Mouse (Mus musculus): Measurements from ENCODE around the gene Rpl7a.

Gene Rpl7a

DNA sequence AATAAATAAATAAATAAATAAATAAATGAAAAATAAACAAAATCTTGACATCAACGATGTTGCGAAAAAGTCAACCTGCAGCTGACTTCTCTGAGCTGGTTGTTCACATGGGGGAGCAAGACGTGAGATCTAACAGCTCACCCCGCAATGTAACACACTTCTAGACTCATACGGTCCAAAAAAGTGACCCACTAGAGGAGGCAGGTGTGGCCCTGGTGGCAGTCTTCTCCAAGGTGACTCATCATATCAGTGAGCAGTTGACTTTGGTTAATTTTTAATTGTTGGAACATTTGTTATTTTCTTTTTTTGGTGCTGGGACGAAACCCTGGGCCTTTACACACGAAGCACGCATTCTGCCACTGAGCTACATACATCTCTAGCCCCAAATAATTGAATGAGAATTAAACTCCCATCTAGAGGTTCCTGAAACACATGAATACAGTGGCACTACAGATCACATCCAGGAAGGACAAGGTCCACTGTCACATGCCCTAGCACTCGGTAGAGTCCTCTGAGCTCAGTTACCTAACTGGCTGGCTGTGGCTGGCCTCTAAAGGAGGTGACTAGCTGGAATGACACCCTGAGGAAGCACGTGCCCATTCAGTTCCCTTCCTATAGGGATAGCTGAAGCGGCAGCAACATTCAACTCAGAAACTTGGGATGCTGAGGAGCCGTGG is 46.4 kb downstream of the Rpl7a start:
- no peak for DNase-seq (ENCODE audit: low read depth, low spot score)

DNA sequence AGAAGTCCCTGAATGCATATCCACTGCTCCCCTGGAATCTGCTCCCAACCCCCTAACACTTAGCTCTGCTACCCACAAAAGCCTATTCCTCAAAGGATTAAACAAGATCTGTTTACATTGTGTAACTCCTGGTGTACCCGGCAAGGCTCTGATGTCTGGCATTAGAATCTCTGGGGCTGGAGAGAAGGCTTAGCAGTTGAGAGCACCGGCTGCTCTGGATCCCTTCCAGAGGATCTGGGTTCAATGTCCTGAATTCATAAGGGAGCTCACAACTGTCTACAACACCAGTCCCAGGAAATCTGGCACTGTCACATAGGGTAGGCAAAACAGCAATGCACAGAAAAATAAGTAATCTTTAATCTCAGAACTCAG is 46.9 kb downstream of the Rpl7a start:
- DNase-seq (ENCODE audit: low read depth, low spot score): no peak

DNA sequence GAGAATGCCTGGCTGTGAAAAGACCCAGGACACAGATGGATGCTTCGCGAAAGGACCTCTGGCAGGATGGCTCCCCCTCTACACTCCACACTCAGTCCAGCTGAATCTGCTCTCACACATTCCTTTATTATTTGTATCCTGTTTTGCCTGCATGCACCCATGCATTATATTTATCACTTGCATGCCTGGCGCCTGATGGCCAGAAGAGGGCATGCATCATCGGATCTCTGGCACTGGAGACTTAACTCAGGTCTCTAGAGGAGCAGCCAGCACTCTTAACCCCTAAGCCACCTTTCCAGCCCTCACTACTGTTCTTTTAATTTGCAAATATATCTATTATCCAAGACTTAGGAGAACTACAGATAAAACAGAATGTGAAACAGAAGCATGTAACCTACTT is 50.2 kb downstream of the Rpl7a start:
- DNase-seq (ENCODE audit: low read depth, low spot score): peak; percentile 50
